Mouse (Mus musculus): ENCODE results near the gene Lgi4. TPM values are rescaled to one million over a fixed set of nuclear protein-coding genes. Genes with fewer than 3 reads are reported as not detected.

The Lgi4 gene
- polyA plus RNA-seq, 2 experiments: 0.16 TPM; not detected in 1

DNA sequence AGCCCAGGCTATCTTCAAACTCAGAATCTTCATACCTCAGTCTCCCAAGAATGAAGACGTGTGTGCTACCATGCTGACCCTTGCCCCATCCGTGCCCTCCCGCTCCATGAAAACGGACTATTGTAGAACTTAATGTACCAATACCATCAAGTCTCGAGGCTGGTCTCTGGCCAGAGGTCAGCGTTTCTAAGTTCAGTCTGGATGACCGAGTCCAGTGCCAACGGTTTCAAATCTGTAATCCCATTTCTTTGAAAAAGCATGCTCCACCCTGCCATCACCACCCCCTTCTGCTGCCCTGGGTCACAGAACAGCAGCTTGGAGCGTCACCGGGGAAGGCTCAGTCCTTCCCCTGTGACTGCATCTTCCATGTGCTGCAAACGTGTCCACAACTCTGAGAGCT, 48.6 kb downstream of the Lgi4 start:
- Histone ChIP-seq H3K27ac (no peak overlapping the region), H3K4me3 (ENCODE audit: insufficient read depth in 1 of 2, low read depth in 2 of 2, low read length in 2 of 2) (no peak overlapping the region), H3K9me3 (ENCODE audit: control insufficient read depth, low read length) (no peaks in the 10 kb centered on the region), H3K4me1 (replicated peaks; ENCODE audit: control insufficient read depth in 2 of 2, insufficient read depth in 2 of 2, low read length in 1 of 2) (peaks cover 0 to 12% of the 10 kb centered on the region in 2 experiments; a peak in 2 of 4 replicates), H3K27me3 (ENCODE audit: control insufficient read depth, insufficient read depth, low read length) (no peaks in the 10 kb centered on the region), H3K36me3 (replicated peaks; ENCODE audit: control insufficient read depth, insufficient read depth, low read depth) (no peaks in the 10 kb centered on the region), H3K9ac (replicated peaks) (no peak overlapping the region), H3K4me2 (ENCODE audit: low read depth) (no peak overlapping the region)
- ATAC-seq (ENCODE audit: insufficient read depth): no peak
- 63% methylated on average over 11 of the region's 11 CpGs for whole genome bisulfite sequencing (ENCODE audit: insufficient replicate concordance)
- DNase-seq (ENCODE audit: low read depth in 3 of 3, low spot score in 3 of 3): no peak
- no peak for TF ChIP-seq CTCF (IDR thresholded peaks at IDR 0.05; ENCODE audit: low read depth)
- TF ChIP-seq EP300 (IDR thresholded peaks at IDR 0.05; ENCODE audit: low read depth): no peak

- no peak for DNase-seq (ENCODE audit: low read depth in 3 of 3, low spot score in 3 of 3)
- no peak overlapping the region for H3K4me3 ChIP-seq (ENCODE audit: insufficient read depth in 1 of 2, low read depth in 2 of 2, low read length in 2 of 2)
- no peak for ATAC-seq (ENCODE audit: insufficient read depth)
- H3K9ac ChIP-seq (replicated peaks): no peak overlapping the region
- no peaks in the 10 kb centered on the region for H3K9me3 ChIP-seq (ENCODE audit: control insufficient read depth, low read length)
- H3K4me2 ChIP-seq (ENCODE audit: low read depth): no peak overlapping the region
- no peak overlapping the region for H3K27ac ChIP-seq
- peaks cover 0 to 16% of the 10 kb centered on the region in 2 experiments; a peak in 2 of 4 replicates for H3K4me1 ChIP-seq (replicated peaks; ENCODE audit: control insufficient read depth in 2 of 2, insufficient read depth in 2 of 2, low read length in 1 of 2)
- no peaks in the 10 kb centered on the region for H3K36me3 ChIP-seq (replicated peaks; ENCODE audit: control insufficient read depth, insufficient read depth, low read depth)
- H3K27me3 ChIP-seq (ENCODE audit: control insufficient read depth, insufficient read depth, low read length): no peaks in the 10 kb centered on the region
- TF ChIP-seq CTCF (IDR thresholded peaks at IDR 0.05; ENCODE audit: low read depth): no peak
- no peak for TF ChIP-seq EP300 (IDR thresholded peaks at IDR 0.05; ENCODE audit: low read depth)
- 44% methylated on average over 7 of the region's 7 CpGs for WGBS (ENCODE audit: insufficient replicate concordance)
Measured at GRCm38 (mm10) chr7:31109091-31109490, 49.9 kb downstream of the Lgi4 start.

- Histone ChIP-seq H3K9ac (replicated peaks) (no peak overlapping the region), H3K36me3 (replicated peaks; ENCODE audit: control insufficient read depth, insufficient read depth, low read depth) (no peaks in the 10 kb centered on the region), H3K4me1 (replicated peaks; ENCODE audit: control insufficient read depth in 2 of 2, insufficient read depth in 2 of 2, low read length in 1 of 2) (peaks cover 0 to 16% of the 10 kb centered on the region in 2 experiments; a peak in 2 of 4 replicates), H3K9me3 (ENCODE audit: control insufficient read depth, low read length) (no peaks in the 10 kb centered on the region), H3K4me2 (ENCODE audit: low read depth) (no peak overlapping the region), H3K27ac (no peak overlapping the region), H3K27me3 (ENCODE audit: control insufficient read depth, insufficient read depth, low read length) (no peaks in the 10 kb centered on the region), H3K4me3 (ENCODE audit: insufficient read depth in 1 of 2, low read depth in 2 of 2, low read length in 2 of 2) (no peak overlapping the region)
- 68% methylated on average over 5 of the region's 5 CpGs for WGBS (ENCODE audit: insufficient replicate concordance)
- ATAC-seq (ENCODE audit: insufficient read depth): no peak
- TF ChIP-seq CTCF (IDR thresholded peaks at IDR 0.05; ENCODE audit: low read depth) (no peak), EP300 (IDR thresholded peaks at IDR 0.05; ENCODE audit: low read depth) (no peak)
- DNase-seq (ENCODE audit: low read depth in 3 of 3, low spot score in 3 of 3): no peak
Measured at GRCm38 (mm10) chr7:31109796-31110195, 50.7 kb downstream of the Lgi4 start.

DNA sequence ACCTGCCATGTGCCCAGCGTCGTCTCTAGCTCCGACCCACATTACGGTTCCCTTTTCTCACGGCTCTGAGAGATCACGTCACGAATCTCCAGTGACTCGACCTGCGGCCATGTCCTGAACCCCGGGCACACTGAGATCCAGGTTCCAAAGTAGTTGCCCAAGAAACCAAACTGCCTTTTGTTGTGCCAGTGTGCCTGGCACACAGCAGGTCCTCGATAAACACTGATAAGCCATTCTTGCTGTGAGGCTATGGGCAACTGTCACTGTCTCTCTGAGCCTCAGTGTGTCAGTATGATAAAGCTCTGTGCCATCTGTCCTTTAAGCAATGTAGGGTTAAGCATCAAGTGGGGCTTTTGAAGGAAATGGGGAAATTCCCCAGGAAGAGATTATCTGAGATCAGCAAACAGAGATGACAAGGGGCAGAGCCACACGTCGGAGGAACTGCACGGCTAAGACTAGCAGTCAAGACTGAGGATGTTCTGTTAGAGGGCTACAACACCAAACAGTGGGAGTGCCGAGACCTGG, 51.8 kb downstream of the Lgi4 start:
- H3K36me3 ChIP-seq (replicated peaks; ENCODE audit: control insufficient read depth, insufficient read depth, low read depth): no peaks in the 10 kb centered on the region
- 40% methylated on average over 15 of the region's 15 CpGs for WGBS (ENCODE audit: insufficient replicate concordance)
- no peak overlapping the region for H3K9ac ChIP-seq (replicated peaks)
- H3K4me3 ChIP-seq (ENCODE audit: insufficient read depth in 1 of 2, low read depth in 2 of 2, low read length in 2 of 2): no peak overlapping the region
- no peaks in the 10 kb centered on the region for H3K9me3 ChIP-seq (ENCODE audit: control insufficient read depth, low read length)
- no peak for ATAC-seq (ENCODE audit: insufficient read depth)
- H3K4me1 ChIP-seq (replicated peaks; ENCODE audit: control insufficient read depth in 2 of 2, insufficient read depth in 2 of 2, low read length in 1 of 2): peaks cover 0 to 19% of the 10 kb centered on the region in 2 experiments; a peak in 2 of 4 replicates
- H3K27ac ChIP-seq: no peak overlapping the region
- TF ChIP-seq EP300 (IDR thresholded peaks at IDR 0.05; ENCODE audit: low read depth) (no peak), CTCF (IDR thresholded peaks at IDR 0.05; ENCODE audit: low read depth) (no peak)
- DNase-seq (ENCODE audit: low read depth in 3 of 3, low spot score in 3 of 3): no peak
- no peak overlapping the region for H3K4me2 ChIP-seq (ENCODE audit: low read depth)
- H3K27me3 ChIP-seq (ENCODE audit: control insufficient read depth, insufficient read depth, low read length): no peaks in the 10 kb centered on the region

DNA sequence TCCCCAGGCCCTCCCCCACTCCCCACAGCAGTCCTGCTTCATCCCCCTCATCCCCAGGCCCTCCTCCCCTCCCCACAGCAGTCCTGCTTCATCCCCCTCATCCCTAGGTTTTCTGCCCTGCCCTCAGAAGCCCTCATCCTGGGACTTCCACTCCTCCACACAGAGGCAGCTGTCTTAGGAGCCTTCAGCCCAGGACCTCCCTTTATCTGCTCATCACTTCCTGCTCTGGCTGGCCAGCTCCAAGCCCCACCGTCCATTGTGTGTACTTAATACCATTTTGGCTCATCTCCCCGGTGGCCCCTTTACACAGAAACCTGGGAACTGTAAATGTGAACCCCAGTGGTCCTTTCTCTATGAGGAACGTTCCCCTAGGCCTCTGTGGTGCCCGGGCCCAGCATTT, 52.9 kb downstream of the Lgi4 start:
- ATAC-seq (ENCODE audit: insufficient read depth): no peak
- TF ChIP-seq CTCF (IDR thresholded peaks at IDR 0.05; ENCODE audit: low read depth) (no peak), EP300 (IDR thresholded peaks at IDR 0.05; ENCODE audit: low read depth) (no peak)
- Histone ChIP-seq H3K27ac (no peak overlapping the region), H3K4me2 (ENCODE audit: low read depth) (no peak overlapping the region), H3K27me3 (ENCODE audit: control insufficient read depth, insufficient read depth, low read length) (no peaks in the 10 kb centered on the region), H3K9me3 (ENCODE audit: control insufficient read depth, low read length) (no peaks in the 10 kb centered on the region), H3K4me3 (ENCODE audit: insufficient read depth in 1 of 2, low read depth in 2 of 2, low read length in 2 of 2) (no peak overlapping the region), H3K36me3 (replicated peaks; ENCODE audit: control insufficient read depth, insufficient read depth, low read depth) (no peaks in the 10 kb centered on the region), H3K9ac (replicated peaks) (no peak overlapping the region), H3K4me1 (replicated peaks; ENCODE audit: control insufficient read depth in 2 of 2, insufficient read depth in 2 of 2, low read length in 1 of 2) (peaks cover 0 to 19% of the 10 kb centered on the region in 2 experiments; a peak in 2 of 4 replicates)
- no peak for DNase-seq (ENCODE audit: low read depth in 3 of 3, low spot score in 3 of 3)
- whole genome bisulfite sequencing (ENCODE audit: insufficient replicate concordance): 25% methylated on average over 4 of the region's 4 CpGs
